Mouse (Mus musculus) intestine, embryonic 15.5 days (tissue): ENCODE results near the gene Cacna1d. TPM values are rescaled to one million over a fixed set of nuclear protein-coding genes. Genes with fewer than 3 reads are reported as not detected.

Source experiments
- ATAC-seq: fragments of 200-750 bp; cut with Nextera tagmentation; 2 replicates; pipeline ENCODE4 v1.8.0; 2017; ENCODE audit warnings: moderate TSS enrichment, moderate library complexity
- H3K27ac ChIP-seq: fragments of 300-500 bp; sonication (generic); 2 replicates; pipeline ENCODE4 v1.5.1; 2015; ENCODE audit warnings: mild to moderate bottlenecking, inconsistent platforms
- H3K27me3 ChIP-seq: fragments of 300-500 bp; sonication (generic); replicated peaks from 2 replicates; pipeline ENCODE4 v1.6.1; 2015; ENCODE audit warnings: inconsistent platforms
- H3K36me3 ChIP-seq: fragments of 300-500 bp; sonication (generic); 2 replicates; pipeline ENCODE4 v1.6.1; 2015; ENCODE audit warnings: inconsistent platforms
- H3K4me1 ChIP-seq: fragments of 300-500 bp; sonication (generic); replicated peaks from 2 replicates; pipeline ENCODE4 v1.6.1; 2015; ENCODE audit warnings: inconsistent platforms
- H3K4me2 ChIP-seq: fragments of 300-500 bp; sonication (generic); replicated peaks from 2 replicates; pipeline ENCODE4 v1.6.1; 2015; ENCODE audit warnings: mild to moderate bottlenecking, inconsistent platforms
- H3K4me3 ChIP-seq: fragments of 300-500 bp; sonication (generic); replicated peaks from 2 replicates; pipeline ENCODE4 v1.5.1; 2015; ENCODE audit warnings: inconsistent platforms
- H3K9ac ChIP-seq: fragments of 300-500 bp; sonication (generic); 2 replicates; pipeline ENCODE4 v1.6.1; 2015; ENCODE audit warnings: inconsistent platforms
- H3K9me3 ChIP-seq: fragments of 300-500 bp; sonication (generic); 2 replicates; pipeline ENCODE4 v1.6.1; 2016; ENCODE audit warnings: inconsistent platforms
- WGBS: fragments of 180-500 bp; shearing (Covaris S2); methylation state at CpG from one replicate; pipeline ENCODE4 v1.1.7; 2015; 5-methylcytosine and 5-hydroxymethylcytosine counted together
- polyA plus RNA-seq: library from polyadenylated mRNA; unstranded; fragments of >200 nt; fragmentation: Nextera tagmentation; extraction: Ambion mirVana; gene quantifications from 2 replicates; pipeline ENCODE4 v1.2.1, GENCODE M21; 2015

Gene Cacna1d
- polyA plus RNA-seq, 1 experiment from 2014 or later, result 3.5 TPM

DNA sequence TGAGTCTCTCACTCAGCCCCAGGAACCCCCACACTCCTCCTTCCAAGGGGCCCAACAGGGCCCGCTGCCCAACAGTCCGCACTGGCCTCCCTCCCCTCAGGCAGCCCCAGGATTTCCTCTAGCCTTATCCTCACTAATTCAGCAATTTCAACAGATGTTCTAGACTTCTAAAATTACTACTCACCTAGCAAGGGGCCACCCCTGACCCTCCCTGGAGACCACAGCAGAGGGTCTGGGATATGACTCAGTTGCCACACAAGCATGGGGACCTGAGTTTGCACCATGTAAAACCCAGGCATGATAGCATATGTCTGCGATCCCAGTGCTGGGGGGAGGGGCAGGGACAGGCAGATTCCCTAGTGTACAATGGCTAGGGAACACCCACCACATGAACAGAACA is 151.1 kb downstream of the Cacna1d start:
- Histone ChIP-seq H3K27me3 (no peaks in the 10 kb centered on the region), H3K36me3 (no peaks in the 10 kb centered on the region), H3K4me3 (no peak overlapping the region), H3K4me2 (no peak overlapping the region), H3K27ac (no peak overlapping the region), H3K9ac (no peak overlapping the region), H3K9me3 (no peaks in the 10 kb centered on the region), H3K4me1 (peaks cover 7% of the 10 kb centered on the region; the same call in 1 of the 2 replicates)
- ATAC-seq, result 0 out of 2 replicates have a peak, but pooled peaks have one; percentile 16
- 73% methylated on average over 3 of the region's 3 CpGs for WGBS

DNA sequence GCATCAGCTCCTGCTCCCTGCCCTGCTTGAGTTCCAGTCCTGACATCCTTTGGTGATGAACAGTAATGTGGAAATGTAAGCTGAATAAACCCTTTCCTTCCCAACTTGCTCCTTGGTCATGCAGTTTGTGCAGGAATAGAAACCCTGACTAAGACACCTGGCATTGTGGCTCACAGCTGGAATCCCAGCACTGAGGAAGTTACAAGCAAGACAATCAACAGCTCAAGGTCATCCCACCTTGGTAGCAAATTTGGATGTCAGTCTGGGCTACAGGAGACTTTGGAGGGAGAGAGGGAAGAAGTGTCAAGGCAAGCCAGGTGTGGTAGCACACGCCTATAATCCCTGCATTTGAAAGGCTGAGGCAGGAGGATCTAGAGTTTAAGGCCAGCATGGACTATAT is 159.4 kb downstream of the Cacna1d start:
- Histone ChIP-seq H3K36me3 (no peaks in the 10 kb centered on the region), H3K4me2 (no peak overlapping the region), H3K9me3 (no peaks in the 10 kb centered on the region), H3K4me3 (no peak overlapping the region), H3K4me1 (peaks cover 10% of the 10 kb centered on the region), H3K9ac (no peak overlapping the region), H3K27ac (no peak overlapping the region), H3K27me3 (no peaks in the 10 kb centered on the region)
- 94% methylated on average over 1 of the region's 1 CpGs for WGBS
- no peak for ATAC-seq

DNA sequence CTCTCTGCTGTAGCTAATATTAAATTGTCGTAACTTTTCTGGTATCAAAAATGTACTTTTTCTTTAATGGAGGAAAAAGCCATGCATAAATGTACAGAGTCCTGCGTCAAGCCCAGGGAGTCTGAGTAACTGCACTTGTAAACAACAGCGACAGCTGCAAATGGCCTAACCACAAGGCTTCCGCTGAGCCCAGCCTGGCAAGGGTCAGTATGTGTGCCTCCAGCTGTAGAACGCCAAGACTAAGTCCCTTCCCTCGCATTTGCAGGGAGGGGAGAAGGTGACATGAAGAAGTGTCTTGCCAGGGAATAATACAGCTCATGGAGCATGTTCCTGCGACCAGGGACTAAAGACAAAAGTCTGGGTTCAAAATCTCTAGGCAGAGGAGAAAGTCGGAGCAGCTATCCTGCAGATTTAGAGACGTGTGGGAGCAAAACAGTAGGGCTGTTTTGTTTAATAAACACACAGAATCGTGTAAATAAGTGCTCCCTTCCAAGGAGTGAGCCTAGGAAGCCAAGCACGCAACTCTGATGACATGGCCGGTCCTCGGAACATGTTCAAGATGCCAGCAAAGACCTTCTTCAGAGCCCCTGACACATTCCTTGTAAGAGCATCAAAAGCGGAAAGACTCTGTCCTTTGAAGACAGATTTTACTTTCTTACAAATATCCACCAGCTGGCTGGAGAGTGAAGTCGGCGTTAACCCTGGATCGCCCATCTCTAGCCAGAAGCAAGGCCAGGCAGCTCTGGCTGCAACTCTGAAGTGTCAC is 160.7 kb downstream of the Cacna1d start:
- Histone ChIP-seq H3K27me3 (no peaks in the 10 kb centered on the region), H3K36me3 (no peaks in the 10 kb centered on the region), H3K4me3 (no peak overlapping the region), H3K4me2 (no peak overlapping the region), H3K4me1 (peaks cover 20% of the 10 kb centered on the region), H3K9me3 (no peaks in the 10 kb centered on the region), H3K9ac (no peak overlapping the region), H3K27ac (peak overlapping the region; percentile 45)
- ATAC-seq, result 0 out of 2 replicates have a peak, but pooled peaks have one; percentile 25
- WGBS, result 50% methylated on average over 17 of the region's 17 CpGs

DNA sequence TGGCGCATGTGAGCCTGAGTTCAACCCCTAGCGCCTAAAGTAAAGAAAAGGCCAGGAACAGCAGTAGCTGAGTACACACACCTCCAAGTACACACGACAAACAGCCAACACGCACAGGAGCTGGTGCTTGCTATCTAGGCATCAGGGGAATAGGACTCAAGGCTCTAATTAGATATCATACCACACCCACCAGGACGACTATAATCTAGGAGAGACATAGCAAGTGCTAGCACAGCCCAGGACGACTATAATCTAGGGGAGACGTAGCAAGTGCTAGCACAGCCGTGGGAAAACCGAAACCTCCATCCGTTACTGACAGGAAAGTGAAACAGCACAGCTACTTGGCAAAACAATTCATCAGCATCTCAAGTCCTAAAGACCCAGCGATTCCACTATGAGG is 162.1 kb downstream of the Cacna1d start:
- no peak overlapping the region for H3K27ac ChIP-seq
- no peak for ATAC-seq
- no peaks in the 10 kb centered on the region for H3K27me3 ChIP-seq
- H3K4me3 ChIP-seq, result no peak overlapping the region
- no peaks in the 10 kb centered on the region for H3K9me3 ChIP-seq
- H3K4me2 ChIP-seq, result no peak overlapping the region
- no peaks in the 10 kb centered on the region for H3K36me3 ChIP-seq
- H3K9ac ChIP-seq, result no peak overlapping the region
- peaks cover 22% of the 10 kb centered on the region for H3K4me1 ChIP-seq
- 55% methylated on average over 11 of the region's 11 CpGs for WGBS

DNA sequence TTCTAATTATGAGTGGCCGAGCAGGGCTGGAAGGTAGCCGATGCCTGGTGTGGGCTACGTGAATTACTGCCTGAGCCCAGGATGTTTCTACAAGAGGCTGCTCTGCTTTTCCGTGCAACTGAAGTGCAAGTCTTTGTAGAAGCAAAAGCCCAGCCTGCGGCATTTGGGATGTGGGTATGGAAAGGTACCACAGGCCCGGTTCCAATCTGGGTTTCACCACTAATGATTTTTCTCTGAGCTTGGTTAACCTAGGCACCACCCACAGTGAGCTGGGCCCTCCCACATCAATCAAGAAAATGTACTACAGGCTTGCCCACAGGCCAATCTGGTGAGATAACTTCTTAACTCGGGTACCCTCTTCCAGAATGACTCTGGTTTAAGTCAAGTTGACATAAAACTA is 163.8 kb downstream of the Cacna1d start:
- H3K4me2 ChIP-seq, result no peak overlapping the region
- H3K4me1 ChIP-seq, result peaks cover 22% of the 10 kb centered on the region
- no peaks in the 10 kb centered on the region for H3K36me3 ChIP-seq
- no peaks in the 10 kb centered on the region for H3K27me3 ChIP-seq
- no peaks in the 10 kb centered on the region for H3K9me3 ChIP-seq
- 52% methylated on average over 7 of the region's 7 CpGs for WGBS
- no peak for ATAC-seq
- H3K9ac ChIP-seq, result no peak overlapping the region
- no peak overlapping the region for H3K27ac ChIP-seq
- no peak overlapping the region for H3K4me3 ChIP-seq

DNA sequence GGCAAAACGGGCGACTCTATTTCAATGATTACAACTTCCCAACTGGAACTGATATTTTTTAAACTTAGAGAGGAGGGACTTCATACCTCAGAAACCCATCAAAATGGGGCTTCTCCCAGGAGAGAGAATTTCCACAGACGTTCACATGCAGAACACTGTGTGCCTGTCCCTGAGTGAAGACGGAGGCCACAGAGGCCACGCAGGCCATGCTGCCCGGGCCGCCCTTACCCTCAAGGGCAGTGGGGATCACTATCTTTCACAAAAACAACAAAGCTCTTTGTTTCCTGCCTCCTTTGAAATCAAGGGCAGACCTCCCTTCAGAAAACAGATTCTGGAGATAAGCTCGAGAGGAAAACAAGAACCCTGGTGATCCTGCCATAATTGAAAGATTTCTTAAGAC is 164.2 kb downstream of the Cacna1d start:
- no peaks in the 10 kb centered on the region for H3K27me3 ChIP-seq
- peaks cover 22% of the 10 kb centered on the region for H3K4me1 ChIP-seq
- H3K4me2 ChIP-seq, result no peak overlapping the region
- no peak overlapping the region for H3K27ac ChIP-seq
- 55% methylated on average over 8 of the region's 8 CpGs for WGBS
- no peaks in the 10 kb centered on the region for H3K9me3 ChIP-seq
- no peak for ATAC-seq
- H3K36me3 ChIP-seq, result no peaks in the 10 kb centered on the region
- no peak overlapping the region for H3K9ac ChIP-seq
- no peak overlapping the region for H3K4me3 ChIP-seq

DNA sequence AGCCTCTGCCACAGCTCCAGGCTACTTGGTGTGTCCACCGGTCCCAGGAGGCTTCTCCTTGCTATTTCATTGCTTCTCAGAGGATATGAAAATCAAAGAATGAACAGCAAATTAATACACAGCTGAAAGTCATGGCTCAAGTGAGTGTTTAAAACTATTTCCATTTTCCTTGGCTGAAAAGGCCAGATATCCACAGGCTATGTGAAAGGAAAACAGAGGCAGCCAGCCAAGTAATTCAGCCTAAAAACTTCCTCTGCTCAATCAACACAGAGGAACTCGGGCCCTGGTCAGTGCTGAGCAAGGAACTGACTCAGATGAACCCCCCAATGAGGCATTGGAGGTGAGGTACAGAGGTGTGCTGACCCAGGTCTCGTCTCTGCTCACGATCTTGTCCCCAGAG is 165.0 kb downstream of the Cacna1d start:
- H3K27ac ChIP-seq, result no peak overlapping the region
- ATAC-seq, result no peak
- H3K4me1 ChIP-seq, result peaks cover 22% of the 10 kb centered on the region
- H3K27me3 ChIP-seq, result no peaks in the 10 kb centered on the region
- no peaks in the 10 kb centered on the region for H3K9me3 ChIP-seq
- H3K9ac ChIP-seq, result no peak overlapping the region
- 58% methylated on average over 4 of the region's 4 CpGs for WGBS
- no peak overlapping the region for H3K4me2 ChIP-seq
- no peaks in the 10 kb centered on the region for H3K36me3 ChIP-seq
- no peak overlapping the region for H3K4me3 ChIP-seq

DNA sequence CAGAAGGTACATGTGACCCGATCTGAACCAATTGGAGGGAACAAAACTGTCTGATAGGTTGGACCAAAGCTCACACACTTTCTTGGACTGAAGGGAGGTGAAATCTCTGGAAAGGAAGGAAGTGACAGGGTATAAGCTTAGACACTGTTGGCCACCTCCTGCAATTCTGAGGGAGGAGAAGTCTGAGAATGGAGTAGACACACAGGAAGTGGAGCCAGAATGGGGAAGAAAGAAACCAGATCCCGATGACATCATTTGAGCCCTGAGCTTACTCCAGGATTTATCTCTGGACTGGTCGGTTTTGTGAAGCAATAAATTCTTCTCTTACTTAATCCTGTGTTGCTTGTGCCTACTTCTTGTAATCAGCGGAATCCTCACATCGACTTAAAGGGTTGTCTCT is 166.3 kb downstream of the Cacna1d start:
- Histone ChIP-seq H3K9me3 (no peaks in the 10 kb centered on the region), H3K4me3 (no peak overlapping the region), H3K9ac (no peak overlapping the region), H3K4me2 (no peak overlapping the region), H3K27me3 (no peaks in the 10 kb centered on the region), H3K27ac (no peak overlapping the region), H3K36me3 (no peaks in the 10 kb centered on the region), H3K4me1 (peaks cover 16% of the 10 kb centered on the region)
- 51% methylated on average over 5 of the region's 5 CpGs for whole genome bisulfite sequencing
- peak; percentile 59; the same call in 1 of the 2 replicates for ATAC-seq

DNA sequence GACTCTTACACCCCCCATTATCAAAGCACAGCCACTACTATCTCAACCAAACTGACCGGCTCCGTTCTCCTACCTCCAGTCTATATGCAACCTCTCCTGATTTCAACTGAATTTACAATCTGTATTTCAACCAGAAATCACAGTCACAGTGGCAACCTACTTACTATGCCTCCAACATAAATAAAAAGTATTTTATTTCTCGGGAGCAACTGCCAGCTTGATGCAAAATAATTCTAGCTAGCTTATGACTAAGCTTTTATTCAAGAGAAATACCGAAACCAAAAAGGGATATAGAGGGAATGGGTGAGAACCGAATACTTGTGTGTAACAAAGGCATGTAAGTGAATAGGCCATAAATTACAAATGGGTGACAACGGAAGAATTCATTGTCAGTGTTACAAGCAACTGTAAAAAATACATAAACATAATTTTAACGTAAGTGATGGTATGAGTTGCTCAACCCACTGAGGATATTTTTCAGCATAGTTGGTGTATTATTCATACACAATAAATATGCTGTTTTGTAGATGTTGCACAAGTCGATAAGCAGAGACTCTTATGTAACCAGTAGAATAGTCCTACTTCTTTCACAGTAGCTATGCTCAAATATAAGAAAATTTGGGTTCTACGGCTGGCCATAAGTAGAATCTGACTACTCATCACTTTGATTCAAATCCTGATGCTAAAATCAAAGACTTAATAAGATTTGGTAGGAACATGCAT is 172.4 kb downstream of the Cacna1d start:
- ATAC-seq, result no peak
- Histone ChIP-seq H3K9ac (no peak overlapping the region), H3K27ac (no peak overlapping the region), H3K36me3 (no peaks in the 10 kb centered on the region), H3K4me3 (no peak overlapping the region), H3K4me2 (no peak overlapping the region), H3K27me3 (no peaks in the 10 kb centered on the region), H3K4me1 (no peaks in the 10 kb centered on the region), H3K9me3 (no peaks in the 10 kb centered on the region)
- 82% methylated on average over 9 of the region's 9 CpGs for WGBS

DNA sequence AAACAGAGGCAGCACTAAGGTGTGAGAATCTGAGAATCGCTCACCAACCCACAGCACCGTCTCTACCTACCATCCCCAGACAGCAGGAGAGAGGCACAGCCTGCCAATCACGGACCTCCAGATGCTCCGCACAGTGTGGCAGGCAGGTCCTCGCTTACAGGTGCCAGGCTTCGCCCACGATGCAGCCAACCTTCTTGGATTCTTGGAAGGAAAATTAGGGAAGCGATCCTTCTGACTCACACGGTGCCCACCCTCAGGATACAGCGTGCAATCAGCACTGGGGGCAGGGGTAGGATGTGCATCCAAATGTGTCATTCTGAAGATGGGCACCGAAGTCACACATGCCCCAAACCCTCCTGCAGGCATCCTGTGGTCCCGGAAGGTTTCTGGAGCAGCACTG is 173.0 kb downstream of the Cacna1d start:
- Histone ChIP-seq H3K36me3 (no peaks in the 10 kb centered on the region), H3K4me3 (no peak overlapping the region), H3K4me1 (no peaks in the 10 kb centered on the region), H3K9me3 (no peaks in the 10 kb centered on the region), H3K4me2 (no peak overlapping the region), H3K27ac (no peak overlapping the region), H3K9ac (no peak overlapping the region), H3K27me3 (no peaks in the 10 kb centered on the region)
- 91% methylated on average over 12 of the region's 12 CpGs for WGBS
- no peak for ATAC-seq

DNA sequence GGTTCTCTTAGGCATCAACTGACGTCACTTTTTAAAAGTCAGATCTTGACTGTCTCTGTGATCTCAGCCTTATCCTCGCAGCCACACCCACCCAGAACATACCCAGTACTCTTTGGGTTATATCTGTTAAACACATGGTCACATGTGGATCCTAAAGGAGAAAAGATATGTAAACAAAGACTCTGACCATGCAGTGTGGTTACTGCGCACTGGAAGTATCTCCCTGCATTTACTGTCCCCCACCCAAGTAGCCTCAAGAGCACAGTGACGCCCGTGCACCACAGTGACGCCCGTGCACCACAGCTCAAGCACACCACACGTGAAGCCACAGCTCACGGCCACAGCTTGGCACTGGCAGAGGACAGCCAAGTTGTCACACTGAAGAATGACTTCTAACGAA is 173.6 kb downstream of the Cacna1d start:
- Histone ChIP-seq H3K9me3 (no peaks in the 10 kb centered on the region), H3K9ac (no peak overlapping the region), H3K27ac (no peak overlapping the region), H3K27me3 (no peaks in the 10 kb centered on the region), H3K4me1 (no peaks in the 10 kb centered on the region), H3K36me3 (no peaks in the 10 kb centered on the region), H3K4me3 (no peak overlapping the region), H3K4me2 (no peak overlapping the region)
- WGBS, result 70% methylated on average over 10 of the region's 10 CpGs
- no peak for ATAC-seq

DNA sequence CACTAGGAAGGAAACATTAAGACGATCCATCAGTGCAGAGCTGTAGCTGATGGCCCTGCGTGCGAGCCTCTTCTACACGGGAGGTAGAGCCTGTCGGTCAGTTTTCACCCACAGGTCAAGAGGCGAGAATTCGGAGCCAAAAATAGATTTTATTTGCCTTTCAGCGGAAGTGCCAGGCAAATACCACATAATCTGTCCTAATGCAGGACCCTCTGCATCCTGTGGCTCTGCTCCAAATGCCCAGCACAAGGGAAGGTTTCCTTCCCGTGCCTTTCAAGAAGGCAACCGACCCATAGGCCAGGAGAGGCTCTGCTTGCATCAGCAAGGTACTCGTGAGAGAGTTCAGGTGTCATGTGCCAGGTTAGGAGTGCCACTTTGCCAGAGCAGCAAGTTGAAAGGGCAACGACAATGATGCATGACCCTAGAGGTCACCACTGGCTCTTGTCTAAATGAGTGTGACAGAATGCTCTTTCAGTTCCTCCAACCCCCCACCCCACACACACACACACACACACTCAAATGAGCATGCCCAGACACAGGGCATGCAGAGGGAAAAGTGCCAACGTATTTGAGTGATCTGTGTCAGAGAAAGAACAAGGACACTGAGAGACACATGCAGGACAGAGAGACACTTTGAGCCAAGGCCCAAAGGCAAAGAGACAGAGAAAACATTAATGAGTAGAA is 179.9 kb downstream of the Cacna1d start:
- no peaks in the 10 kb centered on the region for H3K36me3 ChIP-seq
- H3K4me2 ChIP-seq, result no peak overlapping the region
- WGBS, result 67% methylated on average over 13 of the region's 13 CpGs
- H3K27ac ChIP-seq, result no peak overlapping the region
- H3K9me3 ChIP-seq, result no peaks in the 10 kb centered on the region
- ATAC-seq, result no peak
- H3K9ac ChIP-seq, result no peak overlapping the region
- H3K4me1 ChIP-seq, result no peaks in the 10 kb centered on the region
- H3K4me3 ChIP-seq, result no peak overlapping the region
- no peaks in the 10 kb centered on the region for H3K27me3 ChIP-seq
